Mouse (Mus musculus): ENCODE results near the gene Slc38a2.

GRCm38 (mm10) chr15:96685273-96685672, 14.3 kb downstream of the Slc38a2 start:
- TF ChIP-seq CTCF (IDR thresholded peaks at IDR 0.05; ENCODE audit: low read depth, low read length) (no peak), POLR2A (IDR thresholded peaks at IDR 0.05; ENCODE audit: borderline replicate concordance, low read depth, low read length) (no peak)
